Mouse (Mus musculus) testis, adult 2 months (tissue): Measurements from ENCODE around the gene Usp16. TPM values are rescaled to one million over a fixed set of nuclear protein-coding genes. Genes with fewer than 3 reads are reported as not detected.

Source experiments
- H3K27ac ChIP-seq: fragments of 200-500 bp; 2 replicates; pipeline ENCODE4 v1.5.1; 2012; ENCODE audit warnings: low read depth, low read length; ENCODE audit not compliant: control insufficient read depth, insufficient read depth
- H3K27me3 ChIP-seq: fragments of 200-500 bp; 2 replicates; pipeline ENCODE4 v1.6.1; 2012; ENCODE audit warnings: mild to moderate bottlenecking, low read length, moderate library complexity; ENCODE audit not compliant: control insufficient read depth, insufficient read depth
- H3K36me3 ChIP-seq: fragments of 200-500 bp; 2 replicates; pipeline ENCODE4 v1.6.1; 2012; ENCODE audit warnings: mild to moderate bottlenecking, low read length; ENCODE audit not compliant: control insufficient read depth, insufficient read depth
- H3K4me1 ChIP-seq: fragments of 200-500 bp; 2 replicates; pipeline ENCODE4 v1.6.1; 2012; ENCODE audit warnings: low read length; ENCODE audit not compliant: control insufficient read depth, insufficient read depth
- H3K4me3 ChIP-seq: fragments of 200-500 bp; 2 replicates; pipeline ENCODE4 v1.5.1; 2012; ENCODE audit warnings: low read depth, mild to moderate bottlenecking, low read length, moderate library complexity, mixed read lengths; ENCODE audit not compliant: control insufficient read depth
- CTCF ChIP-seq: fragments of 200-500 bp; IDR thresholded peaks from 2 replicates; pipeline ENCODE4 v1.5.1; 2012; ENCODE audit warnings: low read depth, mild to moderate bottlenecking, inconsistent platforms, low read length, moderate library complexity; ENCODE audit not compliant: control insufficient read depth, insufficient read depth, insufficient replicate concordance
- POLR2A ChIP-seq: fragments of 200-500 bp; IDR thresholded peaks from 2 replicates; pipeline ENCODE4 v1.6.1; 2012; ENCODE audit warnings: low read depth, mild to moderate bottlenecking, inconsistent platforms, low read length, moderate library complexity; ENCODE audit not compliant: control insufficient read depth
- polyA plus RNA-seq: library from polyadenylated mRNA; depleted of rRNA; stranded (reverse); fragments of >200 nt; gene quantifications from 2 replicates; pipeline ENCODE4 v1.2.3, GENCODE M21; 2012

Usp16 gene
- polyA plus RNA-seq, 1 experiment = 79.6 TPM

DNA sequence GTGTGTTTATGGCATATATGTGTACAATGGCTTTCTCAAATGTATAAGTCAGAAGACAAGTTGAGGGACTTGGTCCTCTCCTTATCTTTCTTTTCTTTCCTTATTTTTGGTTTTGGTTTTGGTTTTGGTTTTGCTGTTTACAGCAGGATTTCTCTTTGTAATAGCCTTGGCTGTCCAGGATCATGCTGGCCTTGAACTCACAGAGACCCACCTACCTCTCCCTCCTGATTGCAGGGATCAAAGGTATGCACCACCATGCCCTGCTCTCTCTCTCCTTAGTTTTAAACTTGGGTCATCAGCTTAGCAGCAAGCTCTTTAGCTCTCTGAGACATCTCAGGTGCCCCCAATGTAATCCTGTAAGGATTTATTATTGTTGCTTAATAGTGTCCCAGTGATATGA is 9.4 kb upstream of the Usp16 start:
- TF ChIP-seq CTCF = no peak
- TF ChIP-seq POLR2A = no peak

DNA sequence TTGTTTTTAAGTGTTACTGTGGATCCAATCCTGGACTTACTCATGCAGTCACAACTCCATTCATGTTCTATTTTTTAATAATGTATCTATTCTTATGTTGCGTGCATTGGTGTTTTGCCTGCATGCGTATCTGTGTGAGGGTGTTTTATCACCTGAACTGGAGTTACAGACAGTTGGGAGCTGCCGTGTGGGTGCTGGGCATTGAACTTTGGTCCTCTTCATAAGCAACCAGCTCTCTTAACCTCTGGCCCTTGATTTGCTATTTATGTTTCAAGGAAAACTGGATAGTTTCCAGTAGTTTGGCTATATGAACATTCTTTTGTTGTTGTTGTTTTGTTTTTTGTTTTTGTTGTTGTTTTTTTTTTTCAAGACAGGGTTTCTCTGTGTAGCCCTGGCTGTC is 9.0 kb upstream of the Usp16 start:
- no peaks in the 10 kb centered on the region for H3K36me3 ChIP-seq
- no peak for TF ChIP-seq CTCF
- TF ChIP-seq POLR2A = no peak
- H3K27ac ChIP-seq = no peak overlapping the region
- no peaks in the 10 kb centered on the region for H3K27me3 ChIP-seq
- no peak overlapping the region for H3K4me3 ChIP-seq
- H3K4me1 ChIP-seq = peaks cover 6% of the 10 kb centered on the region

More for the DNA sequence above, 9.4 kb upstream of the Usp16 start:
- Histone ChIP-seq H3K4me3 (no peak overlapping the region), H3K27ac (no peak overlapping the region), H3K4me1 (peaks cover 8% of the 10 kb centered on the region), H3K27me3 (no peaks in the 10 kb centered on the region), H3K36me3 (no peaks in the 10 kb centered on the region)

DNA sequence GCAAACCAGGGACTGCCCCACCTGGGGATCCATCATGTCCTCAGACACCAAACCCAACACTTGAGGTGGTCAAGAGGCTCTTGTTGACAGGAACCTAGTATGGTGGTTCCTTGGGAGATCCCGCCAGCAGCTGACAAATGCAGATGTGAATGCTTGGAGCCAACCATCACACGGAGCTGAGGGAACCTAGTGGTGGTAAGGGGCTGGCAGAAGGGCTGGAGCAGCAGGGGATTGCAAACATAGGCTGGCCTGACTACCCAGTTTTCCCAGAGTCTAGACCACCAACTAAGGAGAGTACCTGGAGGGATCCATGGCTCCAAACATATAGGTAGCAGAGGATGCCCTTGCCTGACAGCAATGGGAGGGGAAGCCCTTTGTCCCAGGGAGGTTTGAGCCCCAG is 1.3 kb upstream of the Usp16 start:
- peak overlapping the region; percentile 30; the same call in 1 of the 2 replicates for H3K4me3 ChIP-seq
- H3K4me1 ChIP-seq = peaks cover 11% of the 10 kb centered on the region
- no peaks in the 10 kb centered on the region for H3K27me3 ChIP-seq
- no peaks in the 10 kb centered on the region for H3K36me3 ChIP-seq
- no peak for TF ChIP-seq POLR2A
- no peak for TF ChIP-seq CTCF
- H3K27ac ChIP-seq = no peak overlapping the region

DNA sequence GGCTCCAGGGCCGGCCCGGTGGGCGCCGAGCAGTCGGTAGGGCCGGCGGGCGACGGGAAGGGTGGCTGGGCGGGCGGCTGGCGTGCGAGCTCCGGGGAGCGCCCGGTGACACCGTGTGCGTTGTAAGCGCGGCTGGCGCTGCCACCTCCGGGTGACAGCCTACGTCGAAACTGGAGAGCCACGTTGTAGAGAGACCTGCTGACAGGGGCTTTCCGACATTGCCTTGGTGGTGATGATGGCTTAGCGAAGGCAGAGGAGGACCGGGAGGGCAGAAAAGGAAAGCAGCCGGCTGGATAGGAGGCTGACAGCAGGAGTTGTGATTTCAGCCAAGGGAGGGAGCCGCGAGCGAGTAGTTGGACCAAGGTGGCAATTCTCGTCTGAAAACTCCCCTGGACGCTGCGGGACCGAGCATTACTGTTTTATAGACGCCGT is 693 bp downstream of the Usp16 start:
- peak overlapping the region; percentile 71 for H3K27ac ChIP-seq
- no peaks in the 10 kb centered on the region; the same call in 1 of the 2 replicates for H3K36me3 ChIP-seq
- peak overlapping the region; percentile 94 for H3K4me3 ChIP-seq
- no peaks in the 10 kb centered on the region for H3K27me3 ChIP-seq
- no peak for TF ChIP-seq CTCF
- TF ChIP-seq POLR2A = no peak
- H3K4me1 ChIP-seq = peaks cover 11% of the 10 kb centered on the region

DNA sequence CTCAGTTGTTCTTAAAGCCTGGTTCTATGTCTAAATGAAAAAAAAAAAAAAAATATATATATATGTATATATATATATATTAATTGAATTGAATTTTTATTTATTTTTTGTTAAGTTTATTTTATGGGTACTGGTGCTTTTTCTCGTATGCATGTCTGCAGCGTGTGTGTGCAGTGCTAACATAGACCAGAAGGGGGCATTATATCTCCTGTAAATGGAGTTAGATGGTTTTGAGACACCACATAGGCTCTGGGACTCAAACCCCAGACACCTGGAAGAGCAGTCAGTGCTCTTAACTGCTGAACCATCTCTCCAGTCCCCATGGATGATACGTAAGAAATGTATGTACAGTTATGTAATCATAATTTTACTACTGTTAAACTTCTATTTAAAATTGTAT is 4.2 kb downstream of the Usp16 start:
- TF ChIP-seq CTCF = no peak
- TF ChIP-seq POLR2A = no peak
- no peaks in the 10 kb centered on the region for H3K27me3 ChIP-seq
- H3K27ac ChIP-seq = no peak overlapping the region
- no peak overlapping the region for H3K4me3 ChIP-seq
- peaks cover 7% of the 10 kb centered on the region for H3K4me1 ChIP-seq
- no peaks in the 10 kb centered on the region; the same call in none of the 2 replicates for H3K36me3 ChIP-seq

DNA sequence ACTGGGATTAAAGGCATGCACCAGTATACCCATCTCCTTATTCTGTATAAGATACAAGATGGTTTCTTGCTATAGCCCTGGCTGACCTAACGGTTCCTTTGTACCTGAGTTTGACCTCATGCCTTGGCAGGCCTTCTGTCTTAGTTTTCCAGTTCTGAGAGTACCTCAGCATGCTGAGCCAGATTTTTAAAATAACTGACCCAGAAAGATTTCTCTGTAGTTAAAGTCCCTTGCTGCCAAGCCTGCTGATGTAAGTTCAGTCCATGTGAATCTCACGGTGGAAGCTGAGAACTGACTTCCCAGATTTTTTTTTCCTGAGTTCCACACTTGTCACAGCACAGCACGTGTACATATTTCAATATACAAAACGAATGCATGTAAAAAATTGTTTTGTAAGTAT is 16.1 kb downstream of the Usp16 start:
- TF ChIP-seq POLR2A (no peak), CTCF (no peak)
- Histone ChIP-seq H3K27me3 (no peaks in the 10 kb centered on the region), H3K4me1 (no peaks in the 10 kb centered on the region), H3K27ac (no peak overlapping the region), H3K4me3 (no peak overlapping the region), H3K36me3 (peaks cover 7% of the 10 kb centered on the region)

DNA sequence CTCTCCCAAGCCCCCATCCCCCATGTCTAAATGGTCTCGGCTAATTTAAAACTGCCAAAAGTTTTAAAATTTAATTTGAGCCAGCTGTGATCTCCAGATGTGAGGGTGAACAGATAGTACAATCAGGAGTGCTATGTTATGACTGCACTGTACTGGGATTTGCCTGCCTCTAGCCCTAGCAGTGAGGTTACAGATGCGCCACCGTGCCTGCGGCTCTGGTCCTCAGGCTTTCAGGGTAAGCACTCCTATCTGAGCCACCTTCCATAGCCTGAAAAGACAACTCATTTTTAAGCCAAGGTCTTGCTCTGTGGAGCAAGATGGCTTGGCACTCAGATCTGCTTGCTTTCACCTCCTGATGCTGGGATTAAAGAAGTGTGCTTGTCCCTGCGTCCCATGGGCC is 29.9 kb downstream of the Usp16 start:
- Histone ChIP-seq H3K27me3 (no peaks in the 10 kb centered on the region), H3K4me1 (no peaks in the 10 kb centered on the region), H3K27ac (no peak overlapping the region), H3K36me3 (no peaks in the 10 kb centered on the region; the same call in 1 of the 2 replicates), H3K4me3 (no peak overlapping the region)
- no peak for TF ChIP-seq CTCF
- no peak for TF ChIP-seq POLR2A

DNA sequence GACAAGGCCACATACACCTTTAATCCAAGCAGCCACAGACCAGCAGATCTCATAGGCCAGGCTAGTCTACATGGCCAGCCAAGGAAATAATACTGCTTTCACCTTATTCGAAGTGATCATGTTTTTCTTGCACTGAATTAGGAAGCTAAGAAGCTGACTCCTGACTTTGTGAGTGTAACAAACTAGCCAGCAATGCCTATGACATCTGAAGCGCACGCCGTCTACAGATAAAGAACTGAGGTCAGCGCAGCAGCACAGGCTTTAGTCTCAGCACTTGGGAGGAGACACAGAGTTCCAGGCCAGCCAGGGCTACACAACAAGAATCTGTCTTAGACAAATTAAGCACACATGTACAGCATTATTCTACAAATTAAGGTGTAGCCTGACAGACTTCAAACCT is 32.2 kb downstream of the Usp16 start:
- Histone ChIP-seq H3K4me1 (no peaks in the 10 kb centered on the region), H3K36me3 (no peaks in the 10 kb centered on the region; the same call in 1 of the 2 replicates), H3K27me3 (no peaks in the 10 kb centered on the region), H3K27ac (no peak overlapping the region), H3K4me3 (no peak overlapping the region)
- TF ChIP-seq POLR2A (no peak), CTCF (no peak)
